Mouse (Mus musculus) frontal cortex, postnatal 14 days (tissue): Measurements from ENCODE around the gene Ncor2.

ENCODE experiments used
- DNase-seq, 2 experiments: peaks; one replicate each; pipeline ENCODE4 v3.0.0; 2022; ENCODE audit warnings: low spot score in 2 of 2

Ncor2 gene

DNA sequence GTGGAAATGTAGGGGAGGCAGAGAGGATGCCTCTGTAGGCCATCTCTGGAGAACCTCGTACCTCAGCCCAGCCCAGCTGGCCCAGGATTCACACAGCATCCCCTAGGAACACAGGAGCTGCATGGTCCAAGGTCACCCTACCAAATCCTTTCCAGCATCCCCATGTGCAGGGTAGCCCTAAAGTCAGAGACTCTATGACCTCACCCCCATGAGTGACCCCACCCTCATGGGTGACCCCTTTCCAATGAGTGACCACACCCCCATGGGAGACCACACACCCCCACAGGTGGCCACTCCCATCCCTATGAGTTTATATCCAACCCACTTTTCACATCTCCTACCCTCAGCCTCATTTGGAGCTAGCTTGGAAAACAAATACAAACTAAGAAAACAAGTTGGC lies 51.1 kb downstream of the Ncor2 start:
- DNase-seq, result no peak

DNA sequence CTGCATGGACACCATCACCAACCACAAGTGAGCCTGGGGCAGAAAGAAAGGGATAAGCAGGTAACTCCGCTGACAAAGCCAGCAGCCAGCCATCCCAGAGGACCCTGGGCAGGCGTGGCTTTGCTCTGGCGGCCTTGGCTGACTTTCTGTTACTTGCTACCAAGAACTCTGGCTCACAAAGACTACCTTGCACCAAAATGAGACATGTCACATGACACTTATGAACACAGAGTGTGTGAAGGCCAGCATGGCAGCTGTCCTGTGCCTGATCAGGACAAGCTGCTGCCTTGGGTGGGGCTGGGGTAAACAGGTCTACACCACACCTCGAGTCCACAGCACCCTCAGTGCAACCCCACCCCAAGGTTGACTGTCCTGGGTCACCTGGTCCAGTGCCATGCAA lies 51.6 kb downstream of the Ncor2 start:
- DNase-seq, result no peak

DNA sequence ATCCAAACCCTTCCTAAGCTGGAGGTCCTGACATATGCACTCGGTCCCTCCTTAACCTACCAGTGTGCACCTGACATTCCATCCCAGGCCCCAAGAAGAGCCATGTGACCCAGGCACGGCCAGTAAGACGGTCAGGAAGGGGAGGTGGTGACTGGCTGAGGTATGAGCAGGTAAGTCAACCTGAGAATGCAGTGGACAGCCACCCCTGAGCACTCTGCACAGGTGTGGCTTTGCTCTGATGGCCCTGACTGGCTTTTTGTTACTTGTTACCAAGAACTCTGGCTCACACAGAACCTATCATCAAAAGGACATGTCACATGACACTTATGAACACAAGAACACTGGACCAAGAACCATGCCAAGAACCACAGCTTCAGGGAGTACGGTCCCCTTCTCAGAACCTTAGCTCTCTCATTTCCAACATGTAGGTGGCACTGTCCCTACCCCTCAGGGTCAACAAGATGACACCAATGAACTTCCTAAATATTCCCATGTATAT lies 53.0 kb downstream of the Ncor2 start:
- DNase-seq, result no peak

DNA sequence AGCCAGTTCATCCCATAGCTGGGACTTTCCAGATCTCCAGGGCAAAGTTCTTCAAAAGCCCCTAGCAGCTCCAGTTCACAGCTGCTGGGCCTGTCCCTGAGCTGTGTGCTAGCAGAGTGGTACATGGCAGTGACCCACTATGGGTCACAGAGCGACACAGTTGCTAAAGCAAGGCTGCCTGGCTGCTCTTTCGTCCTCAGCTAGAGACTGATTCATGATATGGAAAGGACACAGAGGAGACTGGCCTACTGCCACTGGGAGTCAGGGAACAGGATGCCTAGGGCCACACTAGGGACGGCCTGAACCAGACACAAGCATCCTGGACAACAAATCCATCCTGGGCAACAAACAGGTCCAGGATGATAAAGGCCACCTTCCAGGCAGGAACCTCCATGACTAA lies 53.8 kb downstream of the Ncor2 start:
- no peak for DNase-seq

DNA sequence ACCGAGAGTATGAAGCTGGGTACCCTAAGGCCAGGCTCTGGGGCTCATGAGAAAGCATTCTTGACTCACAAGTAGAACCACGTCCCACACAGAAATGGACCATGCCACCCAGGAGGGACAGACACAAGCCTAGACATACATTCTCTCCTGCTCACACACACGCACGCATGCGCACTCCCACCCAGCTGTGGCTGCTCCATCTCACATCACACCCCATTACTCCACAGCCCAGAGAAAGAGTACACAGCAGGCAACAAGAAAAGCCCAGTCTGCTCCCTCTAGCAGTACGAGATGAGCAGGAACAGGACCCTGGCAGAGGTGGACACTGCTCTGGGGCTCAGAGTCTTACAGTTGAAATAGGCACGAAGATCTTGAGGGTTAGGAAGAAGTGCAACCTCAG lies 55.0 kb downstream of the Ncor2 start:
- no peak for DNase-seq

DNA sequence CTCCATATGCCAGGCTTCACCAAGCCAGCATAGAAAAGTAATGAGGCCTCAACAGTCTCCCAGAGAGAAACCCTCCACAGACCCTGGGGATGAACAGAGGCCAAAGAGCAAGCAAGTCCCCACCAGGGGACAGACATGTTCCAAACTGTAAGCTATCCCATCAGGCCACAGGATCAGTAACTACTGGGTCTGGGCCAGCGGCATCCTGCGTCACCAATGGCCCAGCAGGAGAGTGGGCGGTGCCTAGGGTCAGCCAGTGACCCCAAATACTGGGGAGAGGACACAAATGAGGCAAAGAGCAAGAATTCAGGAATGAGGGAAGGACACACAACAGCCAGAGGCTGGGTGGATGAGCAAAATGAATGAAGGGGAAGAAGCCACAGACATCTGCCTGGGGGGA lies 55.8 kb downstream of the Ncor2 start:
- DNase-seq, result no peak

DNA sequence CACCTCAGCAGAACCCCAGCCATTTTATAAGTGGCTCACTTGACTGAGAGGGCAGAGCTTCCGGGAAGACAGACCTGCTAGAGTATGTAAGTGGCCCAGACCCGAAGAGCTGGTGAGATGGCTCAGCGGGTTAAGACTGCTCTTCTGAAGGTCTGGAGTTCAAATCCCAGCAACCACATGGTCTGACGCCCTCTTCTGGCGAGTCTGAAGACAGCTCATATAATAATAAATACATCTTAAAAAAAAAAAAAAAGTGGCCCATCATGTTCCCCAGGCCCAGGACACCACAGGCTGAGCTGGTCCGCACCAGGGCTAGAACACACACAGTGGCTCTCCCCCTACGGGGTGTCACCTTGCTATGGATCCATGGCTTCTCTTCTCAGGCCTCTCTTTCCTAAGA lies 56.5 kb downstream of the Ncor2 start:
- no peak for DNase-seq

DNA sequence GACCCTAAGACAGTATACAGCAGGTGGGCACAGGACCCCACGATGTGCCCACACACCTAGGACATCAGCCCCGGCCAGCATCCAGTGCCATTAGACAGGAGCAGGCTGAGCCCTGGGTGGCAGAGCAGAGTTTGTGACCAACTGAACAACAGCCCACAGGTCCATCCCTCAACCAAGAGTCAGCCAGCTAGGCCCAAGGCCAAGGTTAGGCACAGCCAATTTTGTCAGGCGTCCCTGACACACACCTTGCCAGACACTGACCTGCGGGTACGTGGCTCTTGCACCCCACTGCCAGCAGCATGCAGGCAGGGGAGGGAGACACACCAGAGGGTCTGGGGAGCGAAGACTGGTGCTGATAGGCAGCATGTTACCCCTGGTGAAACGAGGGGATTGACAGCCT lies 57.0 kb downstream of the Ncor2 start:
- DNase-seq, result no peak

DNA sequence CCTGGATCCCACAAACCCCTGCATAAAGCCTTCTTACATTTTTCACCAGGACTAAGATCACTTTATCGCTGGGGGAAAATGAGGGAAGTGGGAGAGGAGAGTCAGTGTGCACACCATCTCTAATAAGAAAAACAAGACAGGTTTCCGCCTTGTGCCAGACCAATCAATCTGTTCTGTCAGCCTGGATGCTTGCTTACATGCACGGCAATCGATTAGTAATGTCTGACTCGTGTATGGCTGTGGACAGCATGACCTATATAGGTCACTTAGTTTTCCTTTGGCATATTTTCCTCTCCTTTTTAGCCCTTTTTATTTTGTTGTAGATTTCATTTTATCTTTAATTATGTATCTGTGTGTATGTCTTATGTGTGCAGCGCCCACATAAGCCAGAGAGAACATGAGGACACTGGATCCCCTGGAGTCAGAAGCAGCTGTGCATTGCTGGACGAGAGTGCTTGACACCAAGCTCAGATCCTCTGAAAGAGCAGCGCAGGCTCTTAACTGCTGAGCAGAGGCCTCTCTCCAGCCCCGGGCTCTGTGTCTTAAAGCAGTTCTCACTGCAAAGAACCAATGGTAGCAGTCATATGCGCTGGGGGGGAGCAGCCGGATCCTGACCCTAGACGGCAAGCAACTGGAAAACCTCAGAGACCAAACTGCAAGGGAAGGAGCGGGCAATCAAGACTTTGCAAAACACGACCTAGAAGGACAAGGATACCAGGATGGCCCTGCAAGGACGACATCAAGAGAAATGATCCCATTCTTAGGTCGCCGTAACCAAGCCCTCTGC lies 58.3 kb downstream of the Ncor2 start:
- no peak for DNase-seq

DNA sequence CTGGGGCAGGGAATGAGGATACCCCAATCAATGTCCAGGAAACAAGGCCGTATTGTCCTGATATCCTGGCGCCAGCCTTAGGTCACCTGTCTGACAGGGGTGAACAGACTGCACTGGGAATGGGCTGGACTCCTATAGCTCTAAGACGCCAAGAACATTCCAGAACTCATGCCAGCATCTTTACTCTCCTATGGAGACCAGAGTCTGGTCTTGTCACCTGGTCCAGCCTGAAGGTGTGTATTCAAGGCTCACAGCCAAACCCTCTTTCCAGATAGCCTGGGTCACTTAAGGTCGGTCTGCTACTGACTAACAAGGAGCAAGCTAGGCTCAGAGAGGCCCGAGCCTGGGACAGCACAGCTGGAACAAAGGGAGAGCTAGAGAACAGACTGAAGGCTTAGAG lies 61.8 kb downstream of the Ncor2 start:
- no peak for DNase-seq

DNA sequence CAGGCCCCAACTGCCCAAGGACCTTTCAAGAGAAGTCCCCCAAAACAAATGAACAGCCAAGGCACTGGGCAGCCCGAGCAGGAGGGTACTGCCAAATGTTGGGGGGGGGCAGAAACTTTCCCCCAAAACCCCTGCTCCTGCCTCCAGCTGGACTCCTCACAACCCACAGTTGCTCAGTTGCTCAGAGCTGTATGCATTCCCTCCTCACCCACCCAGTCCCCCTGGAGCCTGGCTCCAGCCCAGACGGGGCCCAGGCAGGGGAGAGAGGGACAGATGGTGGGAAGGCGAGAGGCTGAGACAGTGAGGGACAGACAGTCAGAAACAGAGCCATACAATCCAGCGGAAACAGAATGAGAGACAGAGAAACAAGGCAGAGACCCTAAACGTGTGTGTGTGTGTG lies 66.0 kb downstream of the Ncor2 start:
- no peak for DNase-seq

DNA sequence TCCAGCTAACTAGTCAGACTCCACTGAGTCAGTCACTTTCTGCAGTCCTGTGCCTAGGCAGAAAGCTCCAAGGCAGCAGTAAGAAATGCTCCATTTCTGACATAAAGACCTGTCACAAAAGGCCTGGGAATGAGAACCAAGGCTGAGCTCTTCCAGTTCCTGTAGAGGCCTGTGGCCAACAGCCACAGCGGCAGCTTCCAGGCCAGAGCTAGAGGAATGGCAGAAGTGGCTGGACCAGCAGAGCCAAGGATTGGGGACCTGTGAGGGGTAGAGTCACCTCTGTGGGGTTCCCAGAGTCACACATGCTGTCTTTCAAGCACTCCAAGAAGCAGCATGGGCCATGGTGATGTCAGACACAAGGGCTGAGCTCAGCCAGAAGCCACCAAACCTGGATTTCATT lies 66.4 kb downstream of the Ncor2 start:
- DNase-seq, result no peak

DNA sequence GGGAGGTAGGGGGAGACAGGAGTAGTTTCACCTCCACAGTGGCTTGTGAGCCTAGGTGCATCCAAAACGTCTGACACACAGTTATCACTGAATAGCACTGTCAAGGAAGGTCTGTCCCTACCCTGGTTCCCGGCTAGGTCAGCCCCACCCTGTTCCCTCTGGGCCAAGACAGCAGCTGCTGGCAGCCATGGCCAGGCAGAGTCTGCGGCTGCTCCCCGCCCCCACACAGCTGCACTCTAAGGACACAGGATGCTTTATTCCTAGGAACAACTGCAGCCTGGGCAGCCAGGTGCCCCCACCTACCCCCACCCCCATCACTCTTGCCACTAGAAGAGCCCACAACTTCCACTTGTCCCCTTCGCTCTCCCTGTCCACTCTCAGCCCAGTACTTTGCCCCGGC lies 67.9 kb downstream of the Ncor2 start:
- no peak for DNase-seq

DNA sequence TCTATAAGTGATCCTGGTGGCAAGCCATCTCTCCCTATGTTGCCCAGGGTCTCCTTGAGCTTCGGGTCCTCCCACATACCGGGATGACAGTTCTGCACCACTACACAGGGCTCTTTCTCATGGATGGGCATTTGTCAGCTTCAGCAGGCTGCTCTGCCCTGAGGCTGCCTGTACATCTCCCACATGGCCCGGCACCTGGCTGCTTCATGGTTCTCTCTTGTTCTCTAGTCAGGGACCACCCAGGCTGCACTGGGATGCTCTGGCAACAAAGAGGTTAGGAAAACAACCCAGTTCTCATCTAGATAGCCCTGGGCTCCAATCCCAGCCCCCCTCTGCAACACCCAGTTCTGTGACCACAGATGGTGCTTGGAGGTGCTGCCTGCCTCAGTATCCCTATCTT lies 68.3 kb downstream of the Ncor2 start:
- no peak for DNase-seq

DNA sequence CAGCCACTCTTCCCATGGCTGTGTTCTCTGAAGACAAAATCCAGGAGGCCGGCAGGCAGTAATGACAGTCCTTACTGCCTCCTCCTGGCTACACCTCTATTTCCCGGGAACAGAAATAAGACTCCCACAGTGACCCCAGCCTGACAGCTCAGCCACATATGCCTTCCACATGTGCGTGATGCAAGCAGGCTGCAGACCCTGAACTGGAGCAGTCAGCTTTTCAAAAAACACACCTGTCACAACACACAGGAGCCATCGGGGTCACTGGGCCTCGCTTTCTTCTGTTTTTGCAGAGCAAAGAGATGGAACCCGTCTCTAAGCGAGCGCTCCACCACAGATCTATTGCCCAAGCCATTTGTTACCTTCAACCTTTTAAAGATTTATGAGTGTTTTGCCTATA lies 68.8 kb downstream of the Ncor2 start:
- DNase-seq, result no peak

DNA sequence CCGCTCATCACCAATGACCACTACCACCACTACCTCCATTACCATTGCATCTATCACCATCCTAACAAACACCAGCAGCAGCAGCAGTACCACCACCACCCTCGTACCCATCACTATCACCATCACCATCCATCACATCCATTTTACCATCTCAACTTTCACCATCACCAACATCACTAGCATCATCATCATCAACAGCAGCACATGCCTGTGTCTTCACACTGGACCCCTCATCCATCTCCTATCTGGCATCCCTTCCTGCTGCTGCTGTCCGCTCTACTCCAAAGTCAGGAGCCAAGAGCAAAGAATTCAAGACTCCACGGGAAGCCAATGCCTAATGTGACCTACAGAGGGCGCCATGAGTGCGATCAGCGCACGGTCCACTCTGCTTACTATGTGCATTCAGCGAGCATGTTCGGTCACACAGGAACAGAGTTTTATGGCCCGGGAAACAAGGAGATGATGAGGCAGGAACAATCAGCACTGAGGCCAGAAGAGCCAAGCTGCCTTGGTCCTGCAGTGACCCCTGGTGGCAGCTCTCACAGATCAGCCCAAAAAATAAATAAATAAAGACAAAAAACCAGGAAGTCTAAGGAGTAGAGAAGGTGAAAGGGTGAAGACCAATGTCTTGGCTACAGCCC lies 71.9 kb downstream of the Ncor2 start:
- DNase-seq, result no peak

DNA sequence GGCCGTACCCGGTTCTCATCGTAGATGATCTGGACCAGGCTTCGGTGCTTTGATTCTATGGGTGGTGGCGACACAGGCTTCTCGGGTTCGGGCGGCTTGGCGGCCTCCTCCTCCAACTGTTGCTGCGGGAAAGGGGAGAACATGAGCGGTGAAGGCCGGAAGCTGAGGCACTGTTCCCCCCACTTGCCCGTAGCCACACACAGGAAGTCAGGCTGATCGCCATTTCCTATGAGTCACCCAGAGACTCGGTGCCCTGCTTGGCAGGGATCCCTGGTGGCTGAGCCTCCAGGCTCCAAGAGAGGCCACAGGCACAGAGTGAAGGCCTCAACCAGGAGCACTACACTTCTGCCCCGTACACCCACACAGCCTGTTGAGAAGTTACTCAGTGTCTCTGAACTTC lies 72.8 kb downstream of the Ncor2 start:
- no peak for DNase-seq

DNA sequence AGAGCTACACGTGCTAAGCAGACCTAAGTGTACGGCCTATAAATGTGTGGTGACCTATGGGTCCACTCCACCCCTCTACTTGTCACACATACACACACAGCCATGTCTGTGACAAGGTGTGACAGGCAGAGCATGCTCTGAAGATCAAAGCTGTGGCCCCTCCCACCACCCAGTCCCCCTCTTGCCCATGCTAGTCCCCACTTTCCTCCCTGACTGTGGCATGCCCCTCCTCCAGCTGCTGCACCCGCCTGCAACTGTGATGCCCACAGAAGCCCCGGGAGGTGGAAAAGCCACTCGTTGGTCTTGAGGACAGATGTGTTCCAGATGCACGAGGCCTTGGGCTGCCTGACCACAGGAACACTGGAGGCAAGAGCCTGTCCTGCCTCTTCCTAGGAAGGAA lies 74.2 kb downstream of the Ncor2 start:
- DNase-seq, result no peak

DNA sequence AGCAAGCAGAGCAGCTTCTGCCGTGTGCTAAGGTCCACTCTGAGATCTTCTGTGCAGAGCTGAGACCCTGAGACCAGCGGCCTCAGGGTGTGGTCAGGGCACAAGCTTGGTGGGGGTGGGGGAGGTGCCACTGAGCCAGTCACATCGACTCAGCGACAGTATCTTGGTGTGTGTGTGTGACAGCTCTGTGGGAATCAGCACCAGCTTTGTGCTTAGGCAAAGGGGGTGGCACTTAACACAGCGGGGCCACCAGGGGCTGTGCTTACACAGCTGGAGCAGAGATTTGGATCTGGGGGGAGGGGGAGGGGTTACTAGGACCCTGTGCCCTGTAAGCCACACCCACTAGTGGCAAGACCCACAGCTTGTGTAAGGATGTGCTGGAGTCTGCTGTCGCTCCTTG lies 75.6 kb downstream of the Ncor2 start:
- DNase-seq, result no peak

DNA sequence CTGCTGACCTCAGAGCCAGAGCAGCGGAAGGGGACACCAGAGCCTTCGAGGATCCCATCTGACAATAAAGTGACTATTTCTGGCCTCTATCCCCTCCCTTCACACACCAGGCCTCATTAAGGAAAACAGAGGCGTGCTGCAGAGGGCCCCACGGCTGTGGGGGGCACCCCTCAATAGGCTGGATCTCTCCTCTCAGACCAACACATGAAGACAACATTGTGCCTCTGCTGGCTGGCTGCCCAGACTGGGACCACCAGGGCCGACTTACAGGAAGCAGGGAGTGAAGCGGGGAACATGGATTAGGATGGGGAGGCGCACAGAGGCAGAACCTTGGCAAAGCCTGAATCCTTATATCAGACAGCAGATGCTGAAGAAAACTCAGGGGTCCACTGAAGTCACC lies 76.1 kb downstream of the Ncor2 start:
- peak; percentile 46 to 55 for DNase-seq

DNA sequence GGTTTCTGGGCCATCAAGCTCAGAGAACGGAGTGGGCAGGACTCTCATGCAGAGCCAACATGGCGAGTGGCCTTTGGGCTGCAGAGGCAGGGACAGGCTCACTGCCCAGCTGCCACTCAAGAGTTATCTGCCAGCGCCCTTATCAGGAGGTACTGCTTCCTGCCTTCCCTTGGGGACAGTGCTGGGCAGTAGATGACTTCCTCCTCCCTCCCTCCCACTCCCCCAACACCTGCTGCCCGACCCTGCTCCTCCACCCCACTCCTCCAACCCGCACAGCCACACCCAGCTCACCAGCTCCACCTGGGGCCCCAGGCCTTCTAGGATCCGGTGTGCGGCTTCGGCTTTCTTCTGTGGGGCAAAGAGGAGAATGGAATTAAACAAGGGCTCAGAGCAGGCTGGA lies 76.7 kb downstream of the Ncor2 start:
- no peak for DNase-seq

DNA sequence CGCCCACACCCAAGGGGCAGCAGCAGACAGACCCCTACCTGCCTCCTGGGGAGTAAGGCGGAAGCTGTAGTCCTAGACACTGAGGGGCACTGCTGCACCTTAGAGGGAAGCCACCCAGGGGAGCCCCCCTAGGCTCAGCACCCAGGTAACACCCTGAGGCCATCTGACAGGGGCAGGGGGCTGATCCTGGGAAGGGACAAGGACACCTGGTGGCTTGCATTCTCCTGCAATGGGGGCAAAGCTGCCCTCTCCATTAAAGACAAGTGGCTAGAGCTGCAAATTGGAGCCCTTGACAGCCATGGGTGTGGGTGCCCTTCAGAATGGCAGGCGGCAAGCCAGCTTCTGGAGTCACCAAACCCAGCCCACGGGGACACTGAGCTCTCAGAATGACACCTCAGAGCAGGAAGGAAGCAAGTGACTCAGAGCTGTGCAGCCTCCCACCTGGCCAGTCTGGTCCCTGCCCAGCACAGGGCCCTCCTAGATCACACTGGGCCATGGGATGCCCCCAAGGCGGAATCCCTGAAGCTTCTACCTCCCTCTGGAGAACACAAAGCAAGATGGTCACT lies 79.2 kb downstream of the Ncor2 start:
- DNase-seq, result no peak

DNA sequence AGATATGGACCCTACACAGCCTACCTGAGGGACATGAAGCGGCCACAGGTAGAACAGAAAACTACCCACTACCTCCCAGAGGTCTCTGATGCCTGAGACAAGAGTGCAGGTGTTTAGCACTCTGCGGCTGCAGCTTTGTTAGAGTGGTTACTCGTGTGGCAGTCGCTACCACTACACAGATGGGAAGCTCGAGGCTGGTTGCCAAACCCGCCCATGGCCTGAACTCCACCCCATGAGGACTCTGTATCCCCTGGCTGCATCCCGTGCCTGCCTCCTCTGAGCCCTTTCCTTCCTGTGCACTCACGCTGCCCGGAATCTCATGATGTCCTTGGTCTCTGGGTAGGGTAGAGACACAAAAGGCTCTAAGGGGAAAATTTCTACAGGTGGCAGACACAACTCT lies 80.3 kb downstream of the Ncor2 start:
- DNase-seq, result no peak
